In the genomic region with DNA sequence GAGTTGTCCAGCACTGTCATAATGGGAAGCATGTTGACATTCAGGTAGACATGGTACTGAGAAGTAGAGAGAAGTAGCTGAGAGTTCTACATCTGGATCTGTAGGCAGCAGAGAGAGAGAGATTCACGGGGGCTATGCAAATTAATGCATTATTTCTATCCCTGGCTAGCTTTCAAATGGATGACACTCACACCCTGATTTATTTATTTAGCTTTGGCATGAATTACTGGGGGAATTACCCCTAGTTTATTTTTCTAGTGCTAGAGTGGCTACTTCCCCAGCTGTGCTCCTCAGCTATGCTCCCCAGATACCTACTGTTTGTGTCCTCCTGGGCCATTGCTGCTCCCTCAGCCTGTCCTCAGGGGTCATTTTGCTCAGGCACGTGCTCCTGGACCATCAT, we compare ENCODE assay signal across 18 mouse cellular contexts.
"Had no signal": no experiment of that assay in that cellular context is flagged by ENCODE, and none has a peak within 500 bp of the region (broad histone marks: within the 10 kb centered on the region; RNA-seq: fewer than 3 reads in every experiment).

No protein-coding gene starts in this region.

- H3K9ac ChIP-seq: liver, embryonic 13.5 days; liver, embryonic 15.5 days; liver, postnatal 0 days; lung, embryonic 15.5 days; midbrain, embryonic 13.5 days; midbrain, embryonic 15.5 days had no signal

- H3K4me1 ChIP-seq: liver, embryonic 13.5 days; liver, embryonic 15.5 days; midbrain, embryonic 15.5 days had no signal

- H3K36me3 ChIP-seq: liver, embryonic 13.5 days; liver, embryonic 15.5 days; lung, embryonic 15.5 days; midbrain, embryonic 13.5 days; midbrain, embryonic 15.5 days had no signal

- H3K4me2 ChIP-seq: liver, embryonic 13.5 days; liver, embryonic 15.5 days; lung, embryonic 15.5 days; midbrain, embryonic 11.5 days; midbrain, embryonic 13.5 days; midbrain, embryonic 15.5 days had no signal

- H3K4me3 ChIP-seq: liver, embryonic 13.5 days; liver, embryonic 15.5 days; lung, embryonic 15.5 days; megakaryocyte, embryonic 14.5 days; midbrain, embryonic 13.5 days; midbrain, embryonic 15.5 days had no signal

- ATAC-seq: liver, postnatal 0 days; lung, postnatal 0 days; midbrain, embryonic 13.5 days; midbrain, embryonic 15.5 days had no signal

- DNase-seq: liver, embryonic 13.5 days; liver, postnatal 0 days; lung, postnatal 14 days; lung, postnatal 36 days; right cerebral cortex, postnatal 14 days; right cerebral cortex, postnatal 4 days; spleen, adult 18-20 months; thymus, adult 18-20 months; thymus, postnatal 14 days; thymus, postnatal 36 days had no signal

- H3K9me3 ChIP-seq: liver, embryonic 13.5 days; liver, embryonic 15.5 days; lung, embryonic 15.5 days; megakaryocyte, embryonic 14.5 days; midbrain, embryonic 13.5 days; midbrain, embryonic 15.5 days had no signal

- H3K27me3 ChIP-seq: liver, embryonic 13.5 days; liver, embryonic 15.5 days; lung, embryonic 15.5 days; midbrain, embryonic 15.5 days had no signal

- H3K27ac ChIP-seq: liver, embryonic 13.5 days; liver, embryonic 15.5 days; lung, embryonic 15.5 days; macrophage; midbrain, embryonic 13.5 days; midbrain, embryonic 15.5 days had no signal
